Mouse (Mus musculus): ENCODE data around the gene Commd9.

DNA sequence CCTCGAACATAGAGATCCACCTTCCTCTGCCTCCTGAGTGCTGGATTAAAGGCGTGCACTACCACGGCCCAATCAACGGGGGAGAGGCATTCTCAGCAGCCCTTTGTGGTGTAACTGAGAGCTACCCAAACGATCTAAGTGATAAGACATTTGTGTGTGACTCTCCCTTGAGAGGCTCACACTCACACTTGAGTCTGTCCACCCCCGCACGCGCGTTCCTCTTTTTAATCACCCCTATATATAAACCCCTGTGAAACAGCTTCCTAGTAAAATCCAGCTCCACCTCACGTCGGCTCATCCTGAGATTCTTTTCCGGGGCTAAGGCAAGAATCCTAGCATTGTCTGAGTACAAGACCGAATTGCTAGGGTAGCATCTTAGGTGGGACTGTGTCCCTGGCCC lies 22.7 kb downstream of the Commd9 start:
- TF ChIP-seq CTCF (IDR thresholded peaks at IDR 0.05; ENCODE audit: low read depth) (no peak), EP300 (optimal IDR thresholded peaks at IDR 0.05) (no peak)

Data from stomach, postnatal 0 days (tissue).